Mouse (Mus musculus) C2C12 (cell line): Measurements from ENCODE around the gene Ankrd2. TPM values are rescaled to one million over a fixed set of nuclear protein-coding genes. Genes with fewer than 3 reads are reported as not detected.

Experiments
- H3K27me3 ChIP-seq: one replicate; pipeline ENCODE4 v1.6.1; 2011; ENCODE audit not compliant: control insufficient read depth, insufficient read depth, insufficient read length
- H3K36me3 ChIP-seq: one replicate; pipeline ENCODE4 v1.6.1; 2011; ENCODE audit not compliant: control insufficient read depth, insufficient read depth
- H3K4me3 ChIP-seq: one replicate; pipeline ENCODE4 v1.5.1; 2011; ENCODE audit warnings: mild to moderate bottlenecking, control low read depth; ENCODE audit not compliant: poor library complexity, insufficient read depth, severe bottlenecking
- H3K79me2 ChIP-seq: one replicate; pipeline ENCODE4 v1.6.1; 2011; ENCODE audit not compliant: control insufficient read depth, insufficient read depth
- H3K79me3 ChIP-seq: one replicate; pipeline ENCODE4 v1.6.1; 2011; ENCODE audit warnings: low read depth, control low read depth
- H3ac ChIP-seq: one replicate; pipeline ENCODE3; 2011; ENCODE audit warnings: low read depth; ENCODE audit not compliant: control insufficient read depth, insufficient read length
- CEBPB ChIP-seq: IDR thresholded peaks from one replicate; pipeline ENCODE4 v1.6.1; 2011; ENCODE audit warnings: low read depth, mild to moderate bottlenecking, control low read depth, moderate library complexity
- CTCF ChIP-seq: IDR thresholded peaks from one replicate; pipeline ENCODE4 v1.5.1; 2011; ENCODE audit not compliant: control insufficient read depth, insufficient read depth, insufficient read length
- FOSL1 ChIP-seq: IDR thresholded peaks from one replicate; pipeline ENCODE4 v1.8.0; 2011; ENCODE audit warnings: mild to moderate bottlenecking, low read length; ENCODE audit not compliant: poor library complexity, insufficient read depth, severe bottlenecking
- MAX ChIP-seq: IDR thresholded peaks from one replicate; pipeline ENCODE4 v1.6.1; 2011; ENCODE audit warnings: mild to moderate bottlenecking, control low read depth
- MYOD1 ChIP-seq: IDR thresholded peaks from one replicate; pipeline ENCODE4 v1.6.1; 2011; ENCODE audit warnings: low read depth; ENCODE audit not compliant: control insufficient read depth, insufficient read length
- MYOG ChIP-seq: IDR thresholded peaks from one replicate; pipeline ENCODE4 v1.6.1; 2011; ENCODE audit not compliant: control insufficient read depth, insufficient read length; ENCODE audit errors: extremely low read depth
- USF1 ChIP-seq: IDR thresholded peaks from one replicate; pipeline ENCODE4 v1.6.1; 2011; ENCODE audit warnings: low read depth, mild to moderate bottlenecking, control low read depth, moderate library complexity
- polyA plus RNA-seq: library from polyadenylated mRNA; unstranded; fragments of >200 nt; fragmentation: generic; extraction: Trizol; gene quantifications from one replicate; pipeline ENCODE4 v1.2.1, GENCODE M21; 2012; ENCODE audit warnings: missing spikeins

Ankrd2 gene
- polyA plus RNA-seq, 1 experiment, result 0.15 TPM

GRCm38 (mm10) chr19:42000446-42000958 lies 35.3 kb upstream of the Ankrd2 start:
- Histone ChIP-seq H3K79me2 (peaks cover 92% of the 10 kb centered on the region), H3ac (no peak overlapping the region), H3K4me3 (no peak overlapping the region), H3K79me3 (peaks cover 76% of the 10 kb centered on the region), H3K27me3 (no peaks in the 10 kb centered on the region), H3K36me3 (peaks cover 4% of the 10 kb centered on the region)
- no peak for TF ChIP-seq USF1
- no peak for TF ChIP-seq FOSL1
- no peak for TF ChIP-seq CTCF
- TF ChIP-seq MAX, result no peak
- no peak for TF ChIP-seq CEBPB
- TF ChIP-seq MYOG, result no peak
- peak; percentile 92 for TF ChIP-seq MYOD1

GRCm38 (mm10) chr19:42001253-42001980 lies 34.4 kb upstream of the Ankrd2 start:
- H3ac ChIP-seq, result no peak overlapping the region
- H3K27me3 ChIP-seq, result no peaks in the 10 kb centered on the region
- peaks cover 76% of the 10 kb centered on the region for H3K79me3 ChIP-seq
- H3K4me3 ChIP-seq, result no peak overlapping the region
- peaks cover 92% of the 10 kb centered on the region for H3K79me2 ChIP-seq
- H3K36me3 ChIP-seq, result peaks cover 4% of the 10 kb centered on the region
- TF ChIP-seq MYOD1 (no peak), MAX (no peak), CTCF (no peak), MYOG (no peak), USF1 (no peak), CEBPB (no peak), FOSL1 (no peak)

GRCm38 (mm10) chr19:42004258-42004657 lies 31.5 kb upstream of the Ankrd2 start:
- Histone ChIP-seq H3K79me3 (peaks cover 72% of the 10 kb centered on the region), H3K36me3 (peaks cover 4% of the 10 kb centered on the region), H3ac (no peak overlapping the region), H3K79me2 (peaks cover 99% of the 10 kb centered on the region), H3K27me3 (no peaks in the 10 kb centered on the region), H3K4me3 (no peak overlapping the region)
- TF ChIP-seq MAX, result no peak
- TF ChIP-seq USF1, result no peak
- TF ChIP-seq FOSL1, result no peak
- TF ChIP-seq CTCF, result no peak
- no peak for TF ChIP-seq MYOG
- no peak for TF ChIP-seq CEBPB
- no peak for TF ChIP-seq MYOD1

GRCm38 (mm10) chr19:42005616-42006015 lies 30.2 kb upstream of the Ankrd2 start:
- H3K4me3 ChIP-seq, result no peak overlapping the region
- peaks cover 71% of the 10 kb centered on the region for H3K79me3 ChIP-seq
- H3ac ChIP-seq, result no peak overlapping the region
- peaks cover 4% of the 10 kb centered on the region for H3K36me3 ChIP-seq
- H3K27me3 ChIP-seq, result no peaks in the 10 kb centered on the region
- TF ChIP-seq MYOG (no peak), CEBPB (no peak), CTCF (no peak), MAX (no peak), MYOD1 (no peak)
- H3K79me2 ChIP-seq, result peaks cover 99% of the 10 kb centered on the region

- TF ChIP-seq FOSL1 (no peak), MAX (peak; percentile 79), CEBPB (no peak)
- Histone ChIP-seq H3K79me2 (peaks cover 99% of the 10 kb centered on the region), H3K4me3 (no peak overlapping the region), H3K27me3 (no peaks in the 10 kb centered on the region), H3K36me3 (peaks cover 6% of the 10 kb centered on the region), H3K79me3 (peaks cover 68% of the 10 kb centered on the region), H3ac (no peak overlapping the region)
Measured at GRCm38 (mm10) chr19:42006568-42006967, 29.2 kb upstream of the Ankrd2 start.

GRCm38 (mm10) chr19:42008586-42008985 lies 27.2 kb upstream of the Ankrd2 start:
- Histone ChIP-seq H3K36me3 (peaks cover 4% of the 10 kb centered on the region), H3ac (no peak overlapping the region), H3K79me3 (peaks cover 54% of the 10 kb centered on the region), H3K27me3 (no peaks in the 10 kb centered on the region), H3K4me3 (no peak overlapping the region), H3K79me2 (peaks cover 99% of the 10 kb centered on the region)
- TF ChIP-seq CEBPB (no peak), MAX (no peak), MYOD1 (no peak), USF1 (no peak), FOSL1 (no peak), CTCF (no peak), MYOG (no peak)
